Mouse (Mus musculus) heart, adult 2 months (tissue): ENCODE data around the gene Olfr1416. TPM values are rescaled to one million over a fixed set of nuclear protein-coding genes. Genes with fewer than 3 reads are reported as not detected.

Experiments
- DNase-seq, 2 experiments: peaks; one replicate each; pipeline ENCODE4 v3.0.0; 2021
- H3K27ac ChIP-seq: fragments of 200-600 bp; 2 replicates; pipeline ENCODE4 v1.8.1; 2022
- H3K27me3 ChIP-seq: fragments of 200-500 bp; 2 replicates; pipeline ENCODE4 v1.6.1; 2012; ENCODE audit warnings: mild to moderate bottlenecking, low read length, inconsistent platforms, mixed read lengths; ENCODE audit not compliant: control insufficient read depth, insufficient read depth
- H3K36me3 ChIP-seq: fragments of 200-500 bp; 2 replicates; pipeline ENCODE4 v1.6.1; 2012; ENCODE audit warnings: low read length, inconsistent platforms; ENCODE audit not compliant: control insufficient read depth, insufficient read depth
- H3K4me1 ChIP-seq: fragments of 200-500 bp; 2 replicates; pipeline ENCODE4 v1.6.1; 2011; ENCODE audit warnings: low read length; ENCODE audit not compliant: control insufficient read depth, insufficient read depth
- H3K4me3 ChIP-seq: fragments of 200-600 bp; 2 replicates; pipeline ENCODE4 v1.8.1; 2022
- H3K79me2 ChIP-seq: fragments of 200-500 bp; replicated peaks from 2 replicates; pipeline ENCODE4 v1.6.1; 2012; ENCODE audit warnings: mild to moderate bottlenecking, inconsistent platforms, low read length, moderate library complexity, mixed read lengths; ENCODE audit not compliant: control insufficient read depth, insufficient read depth
- H3K9ac ChIP-seq: fragments of 200-500 bp; 2 replicates; pipeline ENCODE4 v1.6.1; 2012; ENCODE audit warnings: low read depth, mild to moderate bottlenecking, control low read depth, inconsistent platforms, low read length, mixed read lengths
- CTCF ChIP-seq: fragments of 200-600 bp; IDR thresholded peaks from 2 replicates; pipeline ENCODE4 v1.8.1; 2022; ENCODE audit warnings: antibody characterized with exemption, mild to moderate bottlenecking, moderate library complexity
- EP300 ChIP-seq: fragments of 200-500 bp; IDR thresholded peaks from 2 replicates; pipeline ENCODE4 v1.6.1; 2011; ENCODE audit warnings: low read depth, low read length, control low read depth; ENCODE audit not compliant: insufficient read depth
- POLR2A ChIP-seq: fragments of 200-500 bp; IDR thresholded peaks from 2 replicates; pipeline ENCODE4 v1.6.1; 2011; ENCODE audit warnings: mild to moderate bottlenecking, low read depth, low read length, control low read depth; ENCODE audit not compliant: insufficient read depth
- WGBS: fragments of 180-500 bp; shearing (Covaris S2); methylation state at CpG from one replicate; pipeline ENCODE4 v1.1.7; 2018; 5-methylcytosine and 5-hydroxymethylcytosine counted together
- intact Hi-C: fragments of 180-260 bp; cut with DNase I; formaldehyde crosslinking; loops from one replicate; pipeline ENCODE4 v1.15.1; 2025
- polyA plus RNA-seq: library from polyadenylated mRNA; depleted of rRNA; stranded (reverse); fragments of >200 nt; gene quantifications from 2 replicates; pipeline ENCODE4 v1.2.3, GENCODE M21; 2012
- total RNA-seq, 2 experiments: library from RNA; stranded (reverse); gene quantifications; 2 replicates each; pipeline ENCODE4 v1.2.3; 2021

Olfr1416 gene
- total and polyA plus RNA-seq, 3 experiments: not detected

GRCm38 (mm10) chr1:92437678-92438271 lies 47.1 kb downstream of the Olfr1416 start:
- H3K9ac ChIP-seq: no peak overlapping the region
- peak; percentile 48 to 72 for DNase-seq
- H3K27me3 ChIP-seq: no peaks in the 10 kb centered on the region
- H3K4me1 ChIP-seq: peaks cover 10% of the 10 kb centered on the region
- peak overlapping the region; percentile 82 for H3K27ac ChIP-seq
- H3K4me3 ChIP-seq: no peak overlapping the region
- no peaks in the 10 kb centered on the region for H3K79me2 ChIP-seq
- WGBS: 25% methylated on average over 9 of the region's 9 CpGs
- H3K36me3 ChIP-seq: 0 out of 2 replicates have a peak, but pooled peaks cover 4% of the 10 kb centered on the region
- intact Hi-C loops: loop anchor here (5.0 kb wide), 2 partner anchors 60 to 95 kb away; no protein-coding TSS in a partner anchor
- TF ChIP-seq CTCF: no peak
- TF ChIP-seq EP300: 0 out of 2 replicates have a peak, but pooled peaks have one; percentile 65
- TF ChIP-seq POLR2A: no peak

GRCm38 (mm10) chr1:92436831-92437321 lies 48.0 kb downstream of the Olfr1416 start:
- intact Hi-C loops: loop anchor here (5.0 kb wide), 2 partner anchors 60 to 95 kb away; no protein-coding TSS in a partner anchor
- 0 out of 2 replicates have a peak, but pooled peaks cover 4% of the 10 kb centered on the region for H3K36me3 ChIP-seq
- no peak for TF ChIP-seq CTCF
- no peak for TF ChIP-seq POLR2A
- no peak for TF ChIP-seq EP300
- peaks cover 10% of the 10 kb centered on the region for H3K4me1 ChIP-seq
- no peaks in the 10 kb centered on the region for H3K79me2 ChIP-seq
- peak overlapping the region; percentile 82 for H3K27ac ChIP-seq
- no peak overlapping the region for H3K4me3 ChIP-seq
- no peak for DNase-seq
- no peaks in the 10 kb centered on the region for H3K27me3 ChIP-seq
- 62% methylated on average over 4 of the region's 4 CpGs for WGBS
- H3K9ac ChIP-seq: 0 out of 2 replicates have a peak overlapping the region, but pooled peaks have one; percentile 4

GRCm38 (mm10) chr1:92434986-92435385 lies 49.9 kb downstream of the Olfr1416 start:
- no peak overlapping the region for H3K4me3 ChIP-seq
- 58% methylated on average over 1 of the region's 1 CpGs for WGBS
- 0 out of 2 replicates have a peak, but pooled peaks cover 4% of the 10 kb centered on the region for H3K36me3 ChIP-seq
- TF ChIP-seq POLR2A: no peak
- TF ChIP-seq CTCF: no peak
- TF ChIP-seq EP300: no peak
- H3K9ac ChIP-seq: no peak overlapping the region
- no peaks in the 10 kb centered on the region for H3K27me3 ChIP-seq
- intact Hi-C loops: loop anchor here (5.0 kb wide), 3 partner anchors 43 to 93 kb away; no protein-coding TSS in a partner anchor
- peaks cover 10% of the 10 kb centered on the region for H3K4me1 ChIP-seq
- H3K79me2 ChIP-seq: no peaks in the 10 kb centered on the region
- DNase-seq: no peak
- no peak overlapping the region for H3K27ac ChIP-seq

- TF ChIP-seq POLR2A (no peak), EP300 (no peak), CTCF (no peak)
- Histone ChIP-seq H3K4me3 (no peak overlapping the region), H3K9ac (no peak overlapping the region), H3K4me1 (peaks cover 6% of the 10 kb centered on the region), H3K27me3 (no peaks in the 10 kb centered on the region), H3K79me2 (no peaks in the 10 kb centered on the region), H3K36me3 (no peaks in the 10 kb centered on the region), H3K27ac (no peak overlapping the region)
- 76% methylated on average over 9 of the region's 9 CpGs for WGBS
- no peak for DNase-seq
- intact Hi-C loops: loop anchor here (5.0 kb wide), 1 partner anchor 40 kb away; no protein-coding TSS in a partner anchor
Observed at GRCm38 (mm10) chr1:92432791-92433190, 52.1 kb downstream of the Olfr1416 start.

GRCm38 (mm10) chr1:92432098-92432497 lies 52.8 kb downstream of the Olfr1416 start:
- 64% methylated on average over 4 of the region's 4 CpGs for WGBS
- peaks cover 6% of the 10 kb centered on the region for H3K4me1 ChIP-seq
- no peak overlapping the region for H3K9ac ChIP-seq
- TF ChIP-seq EP300: no peak
- no peak for TF ChIP-seq CTCF
- no peak for TF ChIP-seq POLR2A
- H3K79me2 ChIP-seq: no peaks in the 10 kb centered on the region
- DNase-seq: no peak
- H3K27ac ChIP-seq: no peak overlapping the region
- no peak overlapping the region for H3K4me3 ChIP-seq
- intact Hi-C loops: loop anchor here (5.0 kb wide), 1 partner anchor 40 kb away; no protein-coding TSS in a partner anchor
- H3K36me3 ChIP-seq: no peaks in the 10 kb centered on the region
- no peaks in the 10 kb centered on the region for H3K27me3 ChIP-seq

GRCm38 (mm10) chr1:92431420-92431819 lies 53.5 kb downstream of the Olfr1416 start:
- Histone ChIP-seq H3K4me3 (no peak overlapping the region), H3K27ac (no peak overlapping the region), H3K9ac (no peak overlapping the region), H3K36me3 (no peaks in the 10 kb centered on the region), H3K4me1 (peaks cover under 1% of the 10 kb centered on the region; the same call in 1 of the 2 replicates), H3K79me2 (no peaks in the 10 kb centered on the region), H3K27me3 (no peaks in the 10 kb centered on the region)
- 82% methylated on average over 3 of the region's 3 CpGs for WGBS
- TF ChIP-seq EP300 (no peak), POLR2A (no peak), CTCF (no peak)
- intact Hi-C loops: loop anchor here (5.0 kb wide), 1 partner anchor 39 kb away; no protein-coding TSS in a partner anchor
- no peak for DNase-seq
